Mouse (Mus musculus): ENCODE measurements around the gene Synj1.

The Synj1 gene

GRCm38 (mm10) chr16:90892081-90892480 is 119.0 kb downstream of the Synj1 start:
- DNase-seq (ENCODE audit: low spot score in 2 of 2): no peak

GRCm38 (mm10) chr16:90891601-90892000 is 119.5 kb downstream of the Synj1 start:
- no peak for DNase-seq (ENCODE audit: low spot score in 2 of 2)

- DNase-seq (ENCODE audit: low spot score in 2 of 2): no peak
Measured at GRCm38 (mm10) chr16:90890683-90891082, 120.4 kb downstream of the Synj1 start.

All from cerebellum, postnatal 4 days (tissue).